Mouse (Mus musculus) G1E (cell line): ENCODE measurements at regions not wholly inside any gene's neighbourhood (a gene's known extent, or its start where the extent isn't known, plus 50 kb on each side); places are given as distances from the start of the nearest gene placed in this dataset.

Experiments
- ATAC-seq: 2 replicates; pipeline ENCODE4 v1.8.0; 2016; ENCODE audit warnings: mild to moderate bottlenecking; ENCODE audit not compliant: insufficient number of reproducible peaks, poor library complexity, low FRiP score, severe bottlenecking; ENCODE audit errors: extremely low read depth
- DNase-seq: peaks from one replicate; pipeline ENCODE4 v3.0.0; 2012; ENCODE audit warnings: low spot score
- H3K27me3 ChIP-seq: 2 replicates; pipeline ENCODE4 v1.6.1; 2012; ENCODE audit warnings: mild to moderate bottlenecking, low read length, inconsistent platforms; ENCODE audit not compliant: insufficient read depth
- H3K36me3 ChIP-seq: replicated peaks from 2 replicates; pipeline ENCODE3; 2012; ENCODE audit warnings: mild to moderate bottlenecking, inconsistent platforms
- H3K4me1 ChIP-seq: 2 replicates; pipeline ENCODE4 v1.6.1; 2012; ENCODE audit warnings: low read depth, low read length, inconsistent platforms, mixed read lengths; ENCODE audit not compliant: insufficient read depth
- H3K4me3 ChIP-seq: 2 replicates; pipeline ENCODE4 v1.5.1; 2012; ENCODE audit warnings: low read depth, mild to moderate bottlenecking, inconsistent platforms, low read length, moderate library complexity, mixed read lengths
- H3K9me3 ChIP-seq: replicated peaks from 2 replicates; pipeline ENCODE4 v1.6.1; 2012; ENCODE audit warnings: inconsistent platforms
- CTCF ChIP-seq: IDR thresholded peaks from 2 replicates; pipeline ENCODE4 v1.5.1; 2012; ENCODE audit warnings: low read depth, low read length, inconsistent platforms, mixed read lengths
- GATA1 ChIP-seq: IDR thresholded peaks from 2 replicates; pipeline ENCODE4 v1.6.1; 2012; ENCODE audit warnings: borderline replicate concordance, low read length, inconsistent platforms, mixed read lengths
- GATA2 ChIP-seq: IDR thresholded peaks from 2 replicates; pipeline ENCODE4 v1.6.1; 2012; ENCODE audit warnings: low read depth, low read length, inconsistent platforms, borderline replicate concordance
- POLR2AphosphoS5 ChIP-seq: IDR thresholded peaks from 2 replicates; pipeline ENCODE4 v1.6.1; 2012; ENCODE audit warnings: low read depth, low read length, inconsistent platforms; ENCODE audit not compliant: insufficient replicate concordance
- TAL1 ChIP-seq: conservative IDR thresholded peaks from 2 replicates; pipeline ENCODE4 v1.6.1; 2012; ENCODE audit warnings: low read depth, low read length, inconsistent platforms, mixed read lengths

DNA sequence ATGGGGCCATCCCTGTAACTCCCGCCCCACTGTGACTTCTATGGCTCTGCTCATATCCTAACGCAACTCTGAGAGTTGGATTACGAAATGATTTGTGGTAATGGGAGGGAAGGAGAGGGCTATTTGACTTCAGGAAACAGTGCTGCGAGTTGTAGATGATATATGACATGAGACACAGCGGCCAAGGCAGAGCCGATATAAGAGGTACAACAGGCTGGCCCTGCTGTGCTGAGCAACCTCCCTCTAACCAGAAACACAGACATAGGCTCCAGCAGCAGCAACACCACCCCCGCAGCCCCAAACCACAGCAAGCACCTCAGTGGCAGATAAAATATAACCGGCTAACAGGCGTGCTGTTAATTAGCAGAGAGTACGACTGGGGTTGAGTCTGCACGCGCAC, 312.5 kb upstream of the Mgmt start:
- no peak for ATAC-seq
- Histone ChIP-seq H3K4me3 (no peak overlapping the region), H3K36me3 (no peaks in the 10 kb centered on the region), H3K27me3 (no peaks in the 10 kb centered on the region), H3K4me1 (no peaks in the 10 kb centered on the region), H3K9me3 (peaks cover 71% of the 10 kb centered on the region)
- no peak for TF ChIP-seq TAL1
- no peak for TF ChIP-seq GATA1
- TF ChIP-seq POLR2AphosphoS5, result no peak
- no peak for TF ChIP-seq GATA2
- no peak for TF ChIP-seq CTCF
- DNase-seq, result no peak

DNA sequence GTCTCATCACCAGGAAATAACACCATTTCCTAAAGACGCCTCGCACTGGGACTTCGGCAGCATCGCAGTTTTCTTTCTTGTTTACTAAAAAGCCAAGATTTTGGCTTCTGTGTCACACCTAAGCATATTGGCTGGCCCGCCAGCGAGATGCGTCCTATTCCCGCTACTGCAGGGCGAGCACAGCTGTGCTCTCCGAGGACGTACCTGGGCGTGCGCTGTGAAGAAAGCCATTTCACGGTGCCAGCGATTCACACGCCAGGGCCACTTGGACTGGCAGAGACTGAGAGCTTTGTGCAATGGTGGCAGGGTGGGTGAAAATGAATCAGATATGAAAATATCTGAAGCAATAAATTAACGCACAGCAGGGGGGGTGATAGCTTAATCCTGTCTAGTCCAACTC, 310.1 kb upstream of the Mgmt start:
- no peaks in the 10 kb centered on the region for H3K36me3 ChIP-seq
- no peak for TF ChIP-seq GATA2
- no peak for TF ChIP-seq CTCF
- no peak for TF ChIP-seq POLR2AphosphoS5
- no peak for TF ChIP-seq TAL1
- no peak for TF ChIP-seq GATA1
- no peaks in the 10 kb centered on the region for H3K27me3 ChIP-seq
- DNase-seq, result no peak
- ATAC-seq, result no peak
- H3K4me1 ChIP-seq, result no peaks in the 10 kb centered on the region
- peaks cover 76% of the 10 kb centered on the region for H3K9me3 ChIP-seq
- no peak overlapping the region; the same call in 1 of the 2 replicates for H3K4me3 ChIP-seq

DNA sequence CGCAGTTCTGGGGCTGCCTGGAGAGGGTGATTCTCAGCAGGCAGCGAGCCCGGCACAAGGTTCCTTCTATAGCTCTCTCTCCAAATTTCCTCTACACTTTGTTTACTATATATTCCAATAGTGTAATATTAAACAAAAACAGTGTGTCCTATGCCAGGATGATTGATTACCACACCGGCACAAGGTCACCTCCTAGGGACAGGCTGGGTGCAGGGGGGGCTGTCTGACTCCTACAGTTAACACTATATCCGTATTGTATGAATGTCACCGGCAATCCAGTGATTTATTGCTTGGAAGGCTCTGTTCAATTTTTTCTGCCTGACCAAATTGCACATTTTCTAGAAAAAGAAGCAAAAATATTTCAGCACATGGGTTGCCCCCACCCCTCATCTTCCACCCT, 305.9 kb upstream of the Mgmt start:
- Histone ChIP-seq H3K4me3 (no peak overlapping the region), H3K27me3 (no peaks in the 10 kb centered on the region), H3K36me3 (no peaks in the 10 kb centered on the region), H3K4me1 (no peaks in the 10 kb centered on the region), H3K9me3 (peaks cover 59% of the 10 kb centered on the region)
- ATAC-seq, result no peak
- no peak for DNase-seq
- TF ChIP-seq GATA2 (no peak), GATA1 (no peak), POLR2AphosphoS5 (no peak), TAL1 (no peak), CTCF (no peak)

DNA sequence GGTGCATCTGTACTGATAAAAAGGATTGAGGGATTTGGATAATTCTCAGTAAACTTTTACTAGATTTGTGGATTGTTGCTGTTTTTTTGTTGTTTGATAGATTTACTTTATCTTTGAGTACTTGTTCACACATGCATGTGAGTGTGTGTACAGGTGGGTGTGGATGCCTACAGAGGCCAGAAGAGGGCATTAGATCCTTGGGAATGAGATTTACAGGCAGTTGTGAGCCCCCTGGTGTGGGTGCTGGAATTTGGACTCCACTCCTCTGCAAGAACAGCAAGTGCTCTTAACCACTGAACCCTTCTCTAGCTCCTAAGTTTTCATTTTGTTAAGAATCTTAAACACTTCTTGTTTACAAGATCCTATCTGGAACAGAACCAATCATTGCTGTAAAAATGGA, 303.5 kb upstream of the Mgmt start:
- Histone ChIP-seq H3K27me3 (no peaks in the 10 kb centered on the region), H3K4me1 (no peaks in the 10 kb centered on the region), H3K36me3 (no peaks in the 10 kb centered on the region), H3K9me3 (peaks cover 57% of the 10 kb centered on the region), H3K4me3 (no peak overlapping the region)
- ATAC-seq (no peak), DNase-seq (no peak)
- TF ChIP-seq CTCF, result no peak
- no peak for TF ChIP-seq TAL1
- TF ChIP-seq GATA1, result no peak
- TF ChIP-seq GATA2, result no peak
- no peak for TF ChIP-seq POLR2AphosphoS5

DNA sequence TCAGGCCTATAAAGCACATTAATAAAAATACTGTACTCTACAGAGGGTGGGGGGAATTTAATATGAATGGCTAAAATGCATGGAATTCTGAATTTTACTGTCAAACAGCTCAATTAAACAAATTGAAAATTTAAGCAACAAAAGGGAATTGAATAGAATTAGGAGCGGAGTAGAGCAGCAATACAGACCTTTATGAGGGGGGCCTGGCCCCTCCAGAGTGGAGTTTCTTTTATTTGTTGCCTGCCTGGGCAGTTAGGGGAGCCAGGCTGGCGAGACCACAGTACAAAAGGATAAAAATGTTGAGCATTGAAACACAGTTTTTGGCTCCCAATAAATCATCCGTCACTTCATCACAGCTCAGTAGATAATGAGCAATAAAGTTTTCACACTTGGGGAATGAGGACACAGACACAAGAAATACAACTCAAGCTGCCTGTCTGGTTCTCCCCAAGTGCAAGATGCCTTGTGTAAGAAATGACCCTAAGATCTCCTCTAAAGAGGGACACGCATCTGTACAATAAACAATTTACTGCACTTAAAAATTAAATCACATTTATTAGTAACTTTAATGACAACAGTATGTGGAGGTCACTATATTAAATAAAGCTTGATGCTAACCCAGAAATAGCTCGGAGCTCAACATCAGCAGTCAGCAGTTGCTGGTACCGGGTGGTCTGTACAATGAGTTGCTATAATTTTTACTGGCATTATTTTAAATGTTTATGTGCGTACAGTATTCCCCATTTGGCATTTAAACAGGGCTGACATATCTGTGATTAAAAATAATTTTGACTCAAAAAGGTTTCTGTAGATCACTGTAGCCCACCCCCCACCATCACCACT, 286.9 kb upstream of the Mgmt start:
- ATAC-seq, result no peak
- no peaks in the 10 kb centered on the region for H3K27me3 ChIP-seq
- no peak for TF ChIP-seq POLR2AphosphoS5
- TF ChIP-seq TAL1, result no peak
- no peak for TF ChIP-seq GATA2
- peaks cover 31% of the 10 kb centered on the region for H3K9me3 ChIP-seq
- no peaks in the 10 kb centered on the region for H3K36me3 ChIP-seq
- no peak for DNase-seq
- no peaks in the 10 kb centered on the region for H3K4me1 ChIP-seq
- H3K4me3 ChIP-seq, result no peak overlapping the region

DNA sequence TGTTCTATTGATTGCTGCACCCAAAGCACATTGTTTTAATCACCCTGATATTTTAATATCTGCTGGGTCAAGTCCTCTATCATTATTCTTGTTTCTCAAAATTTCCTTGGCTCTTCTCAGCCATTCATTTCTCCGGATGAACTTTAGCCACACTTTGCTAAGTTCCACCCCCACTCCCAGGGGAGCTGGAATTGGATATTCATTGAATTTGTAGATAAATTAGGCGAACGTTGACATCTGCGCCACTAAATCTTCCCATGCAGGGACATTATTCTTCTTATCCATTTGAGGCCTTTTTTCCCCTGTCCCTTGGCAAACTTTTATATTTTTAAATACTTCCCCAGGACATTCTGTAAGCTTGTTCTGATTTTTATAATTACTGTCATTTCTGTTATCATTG, 280.9 kb upstream of the Mgmt start:
- Histone ChIP-seq H3K36me3 (no peaks in the 10 kb centered on the region), H3K4me3 (no peak overlapping the region), H3K4me1 (no peaks in the 10 kb centered on the region), H3K27me3 (no peaks in the 10 kb centered on the region), H3K9me3 (peaks cover 37% of the 10 kb centered on the region)
- DNase-seq (no peak), ATAC-seq (no peak)
- no peak for TF ChIP-seq TAL1
- no peak for TF ChIP-seq GATA2
- no peak for TF ChIP-seq CTCF
- no peak for TF ChIP-seq POLR2AphosphoS5
- TF ChIP-seq GATA1, result no peak

DNA sequence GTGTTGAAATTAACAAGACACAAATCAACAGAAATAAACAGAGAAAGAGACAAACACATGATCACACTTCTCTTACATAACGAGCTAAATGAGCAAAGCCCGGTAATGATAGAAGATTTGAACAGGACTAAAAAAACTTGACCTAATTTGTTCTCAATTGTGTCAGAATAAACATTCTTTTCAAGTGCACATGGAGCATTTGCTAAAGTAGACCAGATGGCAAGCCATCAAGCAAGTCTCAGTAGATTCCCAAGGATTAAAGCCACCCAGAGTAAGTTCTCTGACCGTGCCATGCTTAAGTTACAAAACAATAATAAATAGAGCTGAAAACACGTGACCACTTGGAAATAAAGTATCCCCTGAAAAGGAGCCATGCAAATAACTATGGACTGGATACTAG, 269.9 kb upstream of the Mgmt start:
- Histone ChIP-seq H3K9me3 (peaks cover 33% of the 10 kb centered on the region), H3K27me3 (no peaks in the 10 kb centered on the region), H3K4me3 (no peak overlapping the region), H3K4me1 (no peaks in the 10 kb centered on the region), H3K36me3 (no peaks in the 10 kb centered on the region)
- DNase-seq (no peak), ATAC-seq (no peak)
- TF ChIP-seq GATA2, result no peak
- no peak for TF ChIP-seq CTCF
